Mouse (Mus musculus) liver, adult 2 months (tissue): ENCODE measurements at regions not wholly inside any gene's neighbourhood (a gene's known extent, or its start where the extent isn't known, plus 50 kb on each side); places are given as distances from the start of the nearest gene placed in this dataset.

ENCODE experiments used
- CTCF ChIP-seq: fragments of 200-500 bp; IDR thresholded peaks from 2 replicates; pipeline ENCODE4 v1.5.1; 2011; ENCODE audit warnings: low read depth, low read length, control low read depth
- POLR2A ChIP-seq: fragments of 200-500 bp; IDR thresholded peaks from 2 replicates; pipeline ENCODE4 v1.6.1; 2011; ENCODE audit warnings: low read length, control low read depth; ENCODE audit not compliant: insufficient read depth; ENCODE audit errors: extremely low read depth

- TF ChIP-seq CTCF (no peak), POLR2A (no peak)
Observed at GRCm38 (mm10) chr12:106462281-106462680, 452.3 kb downstream of the Vrk1 start.
